Mouse (Mus musculus) forebrain, embryonic 14.5 days (tissue): Measurements from ENCODE around the gene Tceal7. TPM values are rescaled to one million over a fixed set of nuclear protein-coding genes. Genes with fewer than 3 reads are reported as not detected.
A peak's percentile ranks its signal among the peaks of the same experiment; 100 is the strongest.
"Not testable (repeated sequence)": the region's sequence is repeated elsewhere in the genome, so short reads cannot be mapped to it uniquely, and the experiment has no call there.

Experiments used
- ATAC-seq: fragments of 200-750 bp; cut with Nextera tagmentation; 2 replicates; pipeline ENCODE4 v1.8.0; 2017; ENCODE audit warnings: mild to moderate bottlenecking, moderate library complexity
- DNase-seq: peaks from one replicate; pipeline ENCODE4 v3.0.0-alpha.2; 2015; ENCODE audit warnings: low spot score
- H3K27ac ChIP-seq: fragments of 300-500 bp; sonication (generic); 2 replicates; pipeline ENCODE4 v1.5.1; 2014; ENCODE audit warnings: low read depth, mild to moderate bottlenecking, control low read depth, low read length, moderate library complexity
- H3K27me3 ChIP-seq: fragments of 300-500 bp; sonication (generic); replicated peaks from 2 replicates; pipeline ENCODE4 v1.6.1; 2014; ENCODE audit warnings: low read length, control low read depth, mixed read lengths; ENCODE audit not compliant: control insufficient read depth, insufficient read depth
- H3K36me3 ChIP-seq: fragments of 300-500 bp; sonication (generic); 2 replicates; pipeline ENCODE4 v1.6.1; 2014; ENCODE audit warnings: low read length, control low read depth; ENCODE audit not compliant: control insufficient read depth, insufficient read depth
- H3K4me1 ChIP-seq: fragments of 300-500 bp; sonication (generic); 2 replicates; pipeline ENCODE4 v1.6.1; 2014; ENCODE audit warnings: antibody characterized with exemption, low read length, control low read depth; ENCODE audit not compliant: control insufficient read depth, insufficient read depth
- H3K4me2 ChIP-seq: fragments of 300-500 bp; sonication (generic); 2 replicates; pipeline ENCODE4 v1.6.1; 2014; ENCODE audit warnings: mild to moderate bottlenecking, control low read depth, low read length
- H3K4me3 ChIP-seq: fragments of 300-500 bp; sonication (generic); 2 replicates; pipeline ENCODE4 v1.5.1; 2014; ENCODE audit warnings: low read depth, low read length, control low read depth
- H3K9ac ChIP-seq: fragments of 300-500 bp; sonication (generic); 2 replicates; pipeline ENCODE4 v1.6.1; 2014; ENCODE audit warnings: mild to moderate bottlenecking, low read length, control low read depth, moderate library complexity
- H3K9me3 ChIP-seq: fragments of 300-500 bp; sonication (generic); replicated peaks from 2 replicates; pipeline ENCODE4 v1.6.1; 2016; ENCODE audit warnings: low read length, control low read depth, mixed read lengths; ENCODE audit not compliant: control insufficient read depth
- WGBS: fragments of 180-500 bp; shearing (Covaris S2); extraction: QIAGEN DNeasy Blood & Tissue Kit; methylation state at CpG from one replicate; pipeline ENCODE4 v1.1.7; 2014; 5-methylcytosine and 5-hydroxymethylcytosine counted together
- microRNA-seq: library from miRNA; unstranded; fragments of <30 nt; microRNA quantifications from one replicate; pipeline ENCODE4, GENCODE M21; 2016
- polyA plus RNA-seq: library from polyadenylated mRNA; unstranded; fragments of >200 nt; fragmentation: Nextera tagmentation; extraction: Ambion mirVana; gene quantifications from 2 replicates; pipeline ENCODE4 v1.2.1, GENCODE M21; 2014

The Tceal7 gene
- polyA plus RNA-seq, 1 experiment from 2014 or later: 1.9 TPM

GRCm38 (mm10) chrX:136268173-136268572 lies 53.6 kb downstream of the Tceal7 start:
- no peak for ATAC-seq
- H3K27me3 ChIP-seq: no peaks in the 10 kb centered on the region

GRCm38 (mm10) chrX:136269743-136270392 lies 55.3 kb downstream of the Tceal7 start, which contains the start of gene Bex3:
TSS of gene Bex3 (plus strand) at chrX:136270253.
- H3K36me3 ChIP-seq, DNase-seq, H3K27me3 ChIP-seq, H3K9me3 ChIP-seq, H3K4me1 ChIP-seq: not testable (repeated sequence)
- peak; percentile 97 for ATAC-seq
- H3K4me3 ChIP-seq: peak within 1 kb of the TSS; percentile 39
- 70% methylated on average over 4 of the region's 30 CpGs for WGBS
- peak within 1 kb of the TSS; percentile 59 for H3K9ac ChIP-seq
- peak within 1 kb of the TSS; percentile 49 for H3K4me2 ChIP-seq
- peak within 1 kb of the TSS; percentile 58; the same call in 1 of the 2 replicates for H3K27ac ChIP-seq

More at GRCm38 (mm10) chrX:136268173-136268572, 53.6 kb downstream of the Tceal7 start:
- Histone ChIP-seq H3K36me3 (peaks cover 5% of the 10 kb centered on the region; the same call in 1 of the 2 replicates), H3K9me3 (no peaks in the 10 kb centered on the region), H3K9ac (no peak overlapping the region), H3K4me1 (peaks cover 4% of the 10 kb centered on the region; the same call in 1 of the 2 replicates), H3K4me2 (no peak overlapping the region), H3K27ac (no peak overlapping the region), H3K4me3 (no peak overlapping the region)
- DNase-seq: no peak
- WGBS: 86% methylated on average over 4 of the region's 4 CpGs

GRCm38 (mm10) chrX:136270393-136271111 lies 56.0 kb downstream of the Tceal7 start:
- WGBS: 56% methylated on average over 18 of the region's 60 CpGs
- ATAC-seq (peak; percentile 53), DNase-seq (peak; percentile 71)
- not testable (repeated sequence) for H3K9me3 ChIP-seq, H3K27me3 ChIP-seq, H3K4me1 ChIP-seq, H3K36me3 ChIP-seq
- Histone ChIP-seq H3K4me3 (peak overlapping the region; percentile 39), H3K9ac (peak overlapping the region; percentile 59), H3K4me2 (peak overlapping the region; percentile 49), H3K27ac (peak overlapping the region; percentile 58; the same call in 1 of the 2 replicates)

DNA sequence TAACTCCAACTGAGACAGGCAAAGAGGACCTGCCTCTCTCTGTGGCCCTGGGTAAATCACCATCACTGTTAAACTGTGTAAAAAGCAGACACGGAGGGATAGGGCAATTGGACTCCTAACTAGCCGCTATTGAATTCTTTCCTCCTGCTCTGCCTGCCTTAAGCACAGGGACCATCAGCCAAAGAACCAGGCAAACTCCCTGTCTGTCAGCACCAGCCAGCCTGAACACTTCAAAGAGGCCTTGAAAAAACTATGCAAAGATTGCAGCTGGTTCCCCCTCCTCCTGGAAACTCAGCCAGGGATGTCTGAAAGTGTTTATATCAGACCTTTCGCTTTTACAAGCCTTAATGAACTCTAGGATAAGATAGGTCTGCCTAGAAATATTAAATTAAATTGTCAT lies 60.0 kb downstream of the Tceal7 start:
- H3K9me3 ChIP-seq: no peaks in the 10 kb centered on the region
- peaks cover 4% of the 10 kb centered on the region; the same call in 1 of the 2 replicates for H3K4me1 ChIP-seq
- H3K4me2 ChIP-seq: no peak overlapping the region
- H3K27ac ChIP-seq: no peak overlapping the region
- peaks cover 5% of the 10 kb centered on the region; the same call in 1 of the 2 replicates for H3K36me3 ChIP-seq
- H3K4me3 ChIP-seq: no peak overlapping the region
- ATAC-seq: no peak
- no peak overlapping the region for H3K9ac ChIP-seq
- WGBS: 18% methylated on average over 3 of the region's 3 CpGs
- H3K27me3 ChIP-seq: no peaks in the 10 kb centered on the region
- peak; percentile 24 for DNase-seq

DNA sequence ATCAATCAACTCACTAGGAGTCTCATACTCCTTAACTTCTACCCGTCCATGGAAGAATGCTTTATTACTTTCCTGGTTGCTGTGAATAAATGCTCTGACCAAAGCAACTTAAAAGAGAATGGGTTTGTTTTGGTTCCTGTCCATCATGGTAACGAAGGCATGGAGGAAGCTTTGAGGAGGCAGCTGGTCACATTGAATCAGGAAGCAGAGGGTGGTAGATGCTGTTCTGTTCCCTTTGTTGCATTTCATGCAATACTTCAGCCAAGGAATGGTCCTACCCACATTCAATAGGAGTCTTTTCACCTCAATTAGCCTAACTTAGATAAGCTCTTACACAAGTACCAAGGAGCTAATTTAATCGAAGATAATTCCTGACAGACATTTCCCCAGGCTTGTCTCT lies 60.8 kb downstream of the Tceal7 start:
- no peaks in the 10 kb centered on the region for H3K9me3 ChIP-seq
- ATAC-seq: peak; percentile 45
- H3K9ac ChIP-seq: no peak overlapping the region
- H3K4me2 ChIP-seq: no peak overlapping the region
- peaks cover 5% of the 10 kb centered on the region; the same call in 1 of the 2 replicates for H3K36me3 ChIP-seq
- H3K27ac ChIP-seq: no peak overlapping the region
- H3K4me3 ChIP-seq: no peak overlapping the region
- no peaks in the 10 kb centered on the region for H3K27me3 ChIP-seq
- peaks cover 4% of the 10 kb centered on the region; the same call in 1 of the 2 replicates for H3K4me1 ChIP-seq
- WGBS: 28% methylated on average over 3 of the region's 3 CpGs
- DNase-seq: peak; percentile 63

Small RNA genes within 50 kb of the gene (microRNA-seq; reads per million reads assigned to microRNA genes)
- not detected for gene Mir6383

Other genes with a start within 250 kb of the Tceal7 start
- 206 and 225 TPM in 2 replicates for gene Arxes2, start 221.0 kb upstream of the Tceal7 start, polyA plus RNA-seq
- 61.0 and 85.3 TPM in 2 replicates for gene Arxes1, start 181.4 kb upstream of the Tceal7 start, polyA plus RNA-seq
- 515 and 569 TPM in 2 replicates for gene Bex2, start 146.5 kb upstream of the Tceal7 start, polyA plus RNA-seq
- 0.05 TPM in 1 of 2 replicates, not detected in the other for gene Nxf3, start 129.5 kb upstream of the Tceal7 start, polyA plus RNA-seq
- 123 and 138 TPM in 2 replicates for gene Bex4, start 75.8 kb upstream of the Tceal7 start, polyA plus RNA-seq
- gene Tceal8, start 42.4 kb upstream of the Tceal7 start, polyA plus RNA-seq: 136 and 143 TPM in 2 replicates
- 7.2 and 8.1 TPM in 2 replicates for gene Tceal5, start 10.9 kb upstream of the Tceal7 start, polyA plus RNA-seq
- gene Bex1, start 734 bp downstream of the Tceal7 start, polyA plus RNA-seq: 172 and 180 TPM in 2 replicates
- gene Tceal9, start 30.3 kb downstream of the Tceal7 start, polyA plus RNA-seq: 368 and 379 TPM in 2 replicates
- 693 and 746 TPM in 2 replicates for gene Bex3, start 55.5 kb downstream of the Tceal7 start, polyA plus RNA-seq